Mouse (Mus musculus) stomach, embryonic 16.5 days (tissue): ENCODE measurements at regions not wholly inside any gene's neighbourhood (a gene's known extent, or its start where the extent isn't known, plus 50 kb on each side); places are given as distances from the start of the nearest gene placed in this dataset.

Experiments
- ATAC-seq: fragments of 200-750 bp; cut with Nextera tagmentation; 2 replicates; pipeline ENCODE4 v1.8.0; 2017; ENCODE audit warnings: moderate number of reproducible peaks, moderate TSS enrichment; ENCODE audit not compliant: insufficient read depth, low FRiP score
- H3K27ac ChIP-seq: fragments of 300-500 bp; sonication (generic); 2 replicates; pipeline ENCODE4 v1.5.1; 2014; ENCODE audit warnings: low read length
- H3K27me3 ChIP-seq: fragments of 300-500 bp; sonication (generic); 2 replicates; pipeline ENCODE4 v1.6.1; 2014; ENCODE audit warnings: low read length, control low read depth, mixed read lengths; ENCODE audit not compliant: control insufficient read depth, insufficient read depth
- H3K36me3 ChIP-seq: fragments of 300-500 bp; sonication (generic); 2 replicates; pipeline ENCODE4 v1.6.1; 2014; ENCODE audit warnings: low read length; ENCODE audit not compliant: control insufficient read depth, insufficient read depth
- H3K4me1 ChIP-seq: fragments of 300-500 bp; sonication (generic); 2 replicates; pipeline ENCODE4 v1.6.1; 2014; ENCODE audit warnings: low read length, control low read depth, mixed read lengths; ENCODE audit not compliant: control insufficient read depth, insufficient read depth
- H3K4me2 ChIP-seq: fragments of 300-500 bp; sonication (generic); 2 replicates; pipeline ENCODE4 v1.6.1; 2014; ENCODE audit warnings: low read depth, low read length, mixed read lengths
- H3K4me3 ChIP-seq: fragments of 300-500 bp; sonication (generic); replicated peaks from 2 replicates; pipeline ENCODE4 v1.5.1; 2014; ENCODE audit warnings: mild to moderate bottlenecking, low read length
- H3K9ac ChIP-seq: fragments of 300-500 bp; sonication (generic); 2 replicates; pipeline ENCODE4 v1.6.1; 2014; ENCODE audit warnings: low read length
- H3K9me3 ChIP-seq: fragments of 300-500 bp; sonication (generic); replicated peaks from 2 replicates; pipeline ENCODE4 v1.6.1; 2016; ENCODE audit warnings: low read length, control low read depth; ENCODE audit not compliant: control insufficient read depth
- WGBS: fragments of 180-500 bp; shearing (Covaris S2); extraction: QIAGEN DNeasy Blood & Tissue Kit; methylation state at CpG from one replicate; pipeline ENCODE4 v1.1.7; 2014; 5-methylcytosine and 5-hydroxymethylcytosine counted together

GRCm38 (mm10) chr2:56997500-56997899 lies 126.3 kb downstream of the Nr4a2 start:
- Histone ChIP-seq H3K27me3 (no peaks in the 10 kb centered on the region), H3K4me2 (no peak overlapping the region), H3K9ac (no peak overlapping the region), H3K36me3 (no peaks in the 10 kb centered on the region), H3K9me3 (no peaks in the 10 kb centered on the region), H3K4me3 (no peak overlapping the region), H3K4me1 (no peaks in the 10 kb centered on the region), H3K27ac (no peak overlapping the region)
- WGBS: 79% methylated on average over 10 of the region's 10 CpGs
- ATAC-seq: no peak

GRCm38 (mm10) chr2:56992851-56993250 lies 131.0 kb downstream of the Nr4a2 start:
- no peak overlapping the region for H3K27ac ChIP-seq
- no peak overlapping the region for H3K4me2 ChIP-seq
- H3K27me3 ChIP-seq: no peaks in the 10 kb centered on the region
- H3K4me3 ChIP-seq: no peak overlapping the region
- 54% methylated on average over 5 of the region's 5 CpGs for WGBS
- no peaks in the 10 kb centered on the region for H3K36me3 ChIP-seq
- H3K4me1 ChIP-seq: no peaks in the 10 kb centered on the region
- no peak overlapping the region for H3K9ac ChIP-seq
- ATAC-seq: no peak
- no peaks in the 10 kb centered on the region for H3K9me3 ChIP-seq

GRCm38 (mm10) chr2:56991821-56992220 lies 132.0 kb downstream of the Nr4a2 start:
- Histone ChIP-seq H3K4me2 (no peak overlapping the region), H3K27ac (no peak overlapping the region), H3K27me3 (no peaks in the 10 kb centered on the region), H3K36me3 (no peaks in the 10 kb centered on the region), H3K4me3 (no peak overlapping the region), H3K4me1 (no peaks in the 10 kb centered on the region), H3K9me3 (no peaks in the 10 kb centered on the region), H3K9ac (no peak overlapping the region)
- whole genome bisulfite sequencing: 62% methylated on average over 3 of the region's 3 CpGs
- ATAC-seq: no peak

- ATAC-seq: peak; percentile 76; the same call in 1 of the 2 replicates
- no peaks in the 10 kb centered on the region for H3K36me3 ChIP-seq
- no peaks in the 10 kb centered on the region for H3K4me1 ChIP-seq
- no peaks in the 10 kb centered on the region for H3K27me3 ChIP-seq
- H3K9ac ChIP-seq: no peak overlapping the region
- no peak overlapping the region for H3K4me2 ChIP-seq
- H3K9me3 ChIP-seq: no peaks in the 10 kb centered on the region
- WGBS: 57% methylated on average over 9 of the region's 9 CpGs
- no peak overlapping the region for H3K4me3 ChIP-seq
- H3K27ac ChIP-seq: no peak overlapping the region
Observed at GRCm38 (mm10) chr2:56990768-56991167, 133.0 kb downstream of the Nr4a2 start.

- peak; percentile 88 for ATAC-seq
- Histone ChIP-seq H3K4me3 (no peak overlapping the region), H3K9me3 (no peaks in the 10 kb centered on the region), H3K4me1 (no peaks in the 10 kb centered on the region), H3K27me3 (no peaks in the 10 kb centered on the region), H3K4me2 (no peak overlapping the region), H3K36me3 (no peaks in the 10 kb centered on the region), H3K9ac (no peak overlapping the region), H3K27ac (peak overlapping the region; percentile 57)
- WGBS: 55% methylated on average over 4 of the region's 4 CpGs
Observed at GRCm38 (mm10) chr2:56983167-56983566, 140.6 kb downstream of the Nr4a2 start.

DNA sequence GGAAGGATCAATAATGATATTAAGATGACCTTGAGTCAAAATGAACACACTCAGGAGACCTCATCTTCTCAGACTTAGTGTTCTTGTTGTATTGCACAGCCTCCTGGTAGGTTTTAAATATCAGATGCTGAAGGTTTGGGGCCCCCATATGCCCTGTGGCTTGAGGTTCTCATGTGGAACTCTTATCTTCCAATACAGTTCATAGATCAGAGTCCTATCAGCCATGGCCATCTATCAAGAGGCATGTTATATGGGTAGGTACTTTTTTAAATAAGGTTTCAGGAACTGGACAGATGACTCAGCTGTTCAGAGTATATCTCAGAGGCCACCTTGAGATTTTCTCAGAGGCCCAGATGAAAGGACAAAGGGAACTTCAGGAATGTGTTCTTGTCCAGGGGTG lies 143.2 kb downstream of the Nr4a2 start:
- Histone ChIP-seq H3K27ac (no peak overlapping the region), H3K36me3 (no peaks in the 10 kb centered on the region), H3K4me1 (no peaks in the 10 kb centered on the region), H3K9ac (no peak overlapping the region), H3K9me3 (no peaks in the 10 kb centered on the region), H3K4me3 (no peak overlapping the region), H3K27me3 (no peaks in the 10 kb centered on the region), H3K4me2 (no peak overlapping the region)
- ATAC-seq: no peak

- Histone ChIP-seq H3K27ac (no peak overlapping the region), H3K4me2 (no peak overlapping the region), H3K27me3 (no peaks in the 10 kb centered on the region), H3K4me3 (no peak overlapping the region), H3K36me3 (no peaks in the 10 kb centered on the region), H3K9ac (no peak overlapping the region), H3K9me3 (no peaks in the 10 kb centered on the region), H3K4me1 (no peaks in the 10 kb centered on the region)
- ATAC-seq: no peak
- 79% methylated on average over 1 of the region's 1 CpGs for WGBS
Observed at GRCm38 (mm10) chr2:56975680-56976079, 148.1 kb downstream of the Nr4a2 start.

GRCm38 (mm10) chr2:56963937-56964695 lies 159.7 kb downstream of the Nr4a2 start:
- Histone ChIP-seq H3K9ac (no peak overlapping the region), H3K36me3 (no peaks in the 10 kb centered on the region), H3K9me3 (no peaks in the 10 kb centered on the region), H3K4me2 (no peak overlapping the region), H3K4me1 (no peaks in the 10 kb centered on the region), H3K27ac (no peak overlapping the region), H3K4me3 (no peak overlapping the region), H3K27me3 (no peaks in the 10 kb centered on the region)
- WGBS: 78% methylated on average over 3 of the region's 3 CpGs
- no peak for ATAC-seq

- H3K9ac ChIP-seq: no peak overlapping the region
- no peak for ATAC-seq
- H3K4me1 ChIP-seq: no peaks in the 10 kb centered on the region
- no peaks in the 10 kb centered on the region for H3K27me3 ChIP-seq
- no peaks in the 10 kb centered on the region for H3K36me3 ChIP-seq
- H3K9me3 ChIP-seq: no peaks in the 10 kb centered on the region
- H3K4me2 ChIP-seq: no peak overlapping the region
- H3K4me3 ChIP-seq: no peak overlapping the region
- 73% methylated on average over 4 of the region's 4 CpGs for WGBS
- H3K27ac ChIP-seq: no peak overlapping the region
Observed at GRCm38 (mm10) chr2:56959695-56960094, 164.1 kb downstream of the Nr4a2 start.
